Mouse (Mus musculus) stomach, embryonic 14.5 days (tissue): ENCODE measurements at regions not wholly inside any gene's neighbourhood (a gene's known extent, or its start where the extent isn't known, plus 50 kb on each side); places are given as distances from the start of the nearest gene placed in this dataset.

ENCODE experiments used
- ATAC-seq: fragments of 200-750 bp; cut with Nextera tagmentation; 2 replicates; pipeline ENCODE4 v1.8.0; 2017; ENCODE audit warnings: low read depth, moderate TSS enrichment; ENCODE audit not compliant: insufficient number of reproducible peaks, insufficient read depth, low FRiP score
- H3K27ac ChIP-seq: fragments of 300-500 bp; sonication (generic); 2 replicates; pipeline ENCODE4 v1.5.1; 2014; ENCODE audit warnings: mild to moderate bottlenecking, low read length, moderate library complexity, mixed read lengths
- H3K27me3 ChIP-seq: fragments of 300-500 bp; sonication (generic); 2 replicates; pipeline ENCODE4 v1.6.1; 2014; ENCODE audit warnings: low read length, control low read depth, mixed read lengths; ENCODE audit not compliant: control insufficient read depth, insufficient read depth
- H3K36me3 ChIP-seq: fragments of 300-500 bp; sonication (generic); 2 replicates; pipeline ENCODE4 v1.6.1; 2014; ENCODE audit warnings: mild to moderate bottlenecking, control low read depth, low read length, moderate library complexity, mixed read lengths; ENCODE audit not compliant: control insufficient read depth, insufficient read depth
- H3K4me1 ChIP-seq: fragments of 300-500 bp; sonication (generic); 2 replicates; pipeline ENCODE4 v1.6.1; 2014; ENCODE audit warnings: low read length, control low read depth, mixed read lengths; ENCODE audit not compliant: control insufficient read depth, insufficient read depth
- H3K4me2 ChIP-seq: fragments of 300-500 bp; sonication (generic); replicated peaks from 2 replicates; pipeline ENCODE4 v1.6.1; 2014; ENCODE audit warnings: low read depth, low read length, control low read depth
- H3K4me3 ChIP-seq: fragments of 300-500 bp; sonication (generic); 2 replicates; pipeline ENCODE4 v1.5.1; 2014; ENCODE audit warnings: low read depth, low read length, control low read depth
- H3K9ac ChIP-seq: fragments of 300-500 bp; sonication (generic); replicated peaks from 2 replicates; pipeline ENCODE4 v1.6.1; 2014; ENCODE audit warnings: low read depth, mild to moderate bottlenecking, control low read depth, low read length, moderate library complexity, mixed read lengths
- H3K9me3 ChIP-seq: fragments of 300-500 bp; sonication (generic); 2 replicates; pipeline ENCODE4 v1.6.1; 2016; ENCODE audit warnings: low read depth, low read length, control low read depth; ENCODE audit not compliant: control insufficient read depth
- WGBS: fragments of 180-500 bp; shearing (Covaris S2); extraction: QIAGEN DNeasy Blood & Tissue Kit; methylation state at CpG from one replicate; pipeline ENCODE4 v1.1.7; 2014; 5-methylcytosine and 5-hydroxymethylcytosine counted together

DNA sequence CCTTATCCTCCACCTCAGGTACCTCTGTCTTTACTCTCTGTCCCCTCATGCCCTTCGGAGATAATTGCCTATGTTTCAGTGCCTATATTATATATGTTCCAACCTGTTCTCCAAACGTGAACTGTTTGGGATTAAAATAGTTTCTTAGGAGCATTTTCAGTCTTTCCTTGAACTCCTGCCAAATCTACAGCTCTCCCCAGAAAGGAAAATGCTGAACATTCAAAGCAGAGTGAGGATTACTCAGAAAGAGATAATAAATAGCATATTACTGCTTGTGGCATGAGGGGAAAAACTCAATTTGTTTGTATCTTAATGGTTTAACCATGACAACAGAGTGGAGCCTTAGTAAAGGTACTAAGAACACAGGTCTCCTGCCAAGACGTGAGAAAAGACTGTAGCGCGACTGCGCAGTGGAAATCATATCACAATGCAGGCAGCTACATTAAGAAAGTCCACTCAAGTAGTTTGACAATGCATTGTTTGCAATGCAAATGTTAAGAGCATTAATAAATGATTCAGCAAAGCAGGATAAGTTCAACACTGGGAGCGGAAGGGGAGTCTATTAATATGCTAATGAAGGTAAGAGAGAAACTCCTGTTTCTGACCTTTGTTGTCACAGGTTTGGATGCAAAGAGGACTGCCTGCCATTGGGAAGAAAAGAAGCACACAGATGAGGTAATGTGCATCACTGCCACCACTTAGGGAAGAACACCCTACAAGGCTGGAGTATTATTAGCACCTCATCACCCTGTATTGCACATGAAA is 406.8 kb upstream of the Adamts9 start:
- no peak for ATAC-seq
- no peak overlapping the region for H3K4me3 ChIP-seq
- H3K9ac ChIP-seq: no peak overlapping the region
- H3K27ac ChIP-seq: no peak overlapping the region
- no peaks in the 10 kb centered on the region for H3K36me3 ChIP-seq
- 58% methylated on average over 7 of the region's 7 CpGs for WGBS
- H3K4me1 ChIP-seq: no peaks in the 10 kb centered on the region
- no peaks in the 10 kb centered on the region for H3K9me3 ChIP-seq
- H3K27me3 ChIP-seq: no peaks in the 10 kb centered on the region
- no peak overlapping the region for H3K4me2 ChIP-seq

- H3K27ac ChIP-seq: no peak overlapping the region
- H3K9ac ChIP-seq: no peak overlapping the region
- no peak for ATAC-seq
- no peak overlapping the region for H3K4me2 ChIP-seq
- H3K4me1 ChIP-seq: no peaks in the 10 kb centered on the region
- WGBS: 89% methylated on average over 3 of the region's 3 CpGs
- H3K4me3 ChIP-seq: no peak overlapping the region
- no peaks in the 10 kb centered on the region for H3K36me3 ChIP-seq
- H3K9me3 ChIP-seq: no peaks in the 10 kb centered on the region
- H3K27me3 ChIP-seq: no peaks in the 10 kb centered on the region
Measured at GRCm38 (mm10) chr6:93348141-93348540, 404.8 kb upstream of the Adamts9 start.

GRCm38 (mm10) chr6:93328683-93329082 is 385.4 kb upstream of the Adamts9 start:
- WGBS: 65% methylated on average over 2 of the region's 2 CpGs
- no peak overlapping the region for H3K4me2 ChIP-seq
- no peak overlapping the region for H3K4me3 ChIP-seq
- H3K4me1 ChIP-seq: no peaks in the 10 kb centered on the region
- no peaks in the 10 kb centered on the region for H3K36me3 ChIP-seq
- H3K9ac ChIP-seq: no peak overlapping the region
- ATAC-seq: no peak
- no peaks in the 10 kb centered on the region for H3K27me3 ChIP-seq
- H3K27ac ChIP-seq: no peak overlapping the region
- no peaks in the 10 kb centered on the region for H3K9me3 ChIP-seq

DNA sequence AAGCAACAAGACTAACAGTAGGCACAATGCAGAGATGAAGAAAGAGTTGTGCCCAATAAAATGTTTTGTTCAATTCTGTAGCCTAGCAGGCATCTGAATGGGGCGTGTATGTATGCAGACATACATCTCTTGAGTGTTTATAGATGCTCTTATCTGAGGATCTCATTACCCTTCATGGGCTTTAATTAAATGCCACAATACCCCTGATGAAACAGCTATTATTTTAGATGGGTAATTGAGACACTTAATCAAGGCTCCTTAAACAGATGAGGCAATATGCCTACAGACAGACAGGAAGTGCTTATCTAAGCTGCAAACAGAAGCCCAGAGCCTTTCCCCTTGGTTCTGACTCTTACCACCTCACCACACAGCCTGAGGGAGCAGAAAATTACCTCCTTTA is 384.6 kb upstream of the Adamts9 start:
- ATAC-seq: no peak
- WGBS: 74% methylated on average over 1 of the region's 1 CpGs
- Histone ChIP-seq H3K27ac (no peak overlapping the region), H3K9ac (no peak overlapping the region), H3K4me1 (no peaks in the 10 kb centered on the region), H3K4me2 (no peak overlapping the region), H3K9me3 (no peaks in the 10 kb centered on the region), H3K27me3 (no peaks in the 10 kb centered on the region), H3K36me3 (no peaks in the 10 kb centered on the region), H3K4me3 (no peak overlapping the region)

- no peaks in the 10 kb centered on the region for H3K9me3 ChIP-seq
- no peak overlapping the region for H3K4me2 ChIP-seq
- no peaks in the 10 kb centered on the region for H3K4me1 ChIP-seq
- ATAC-seq: no peak
- 59% methylated on average over 3 of the region's 3 CpGs for WGBS
- H3K9ac ChIP-seq: no peak overlapping the region
- H3K27me3 ChIP-seq: no peaks in the 10 kb centered on the region
- no peaks in the 10 kb centered on the region for H3K36me3 ChIP-seq
- no peak overlapping the region for H3K27ac ChIP-seq
- no peak overlapping the region for H3K4me3 ChIP-seq
Measured at GRCm38 (mm10) chr6:93323881-93324280, 380.6 kb upstream of the Adamts9 start.

- no peak overlapping the region for H3K9ac ChIP-seq
- WGBS: 59% methylated on average over 5 of the region's 5 CpGs
- no peak for ATAC-seq
- H3K4me2 ChIP-seq: no peak overlapping the region
- no peaks in the 10 kb centered on the region for H3K9me3 ChIP-seq
- H3K27ac ChIP-seq: no peak overlapping the region
- no peaks in the 10 kb centered on the region for H3K27me3 ChIP-seq
- H3K4me3 ChIP-seq: no peak overlapping the region
- H3K36me3 ChIP-seq: no peaks in the 10 kb centered on the region
- H3K4me1 ChIP-seq: no peaks in the 10 kb centered on the region
Measured at GRCm38 (mm10) chr6:93314625-93315024, 371.3 kb upstream of the Adamts9 start.

DNA sequence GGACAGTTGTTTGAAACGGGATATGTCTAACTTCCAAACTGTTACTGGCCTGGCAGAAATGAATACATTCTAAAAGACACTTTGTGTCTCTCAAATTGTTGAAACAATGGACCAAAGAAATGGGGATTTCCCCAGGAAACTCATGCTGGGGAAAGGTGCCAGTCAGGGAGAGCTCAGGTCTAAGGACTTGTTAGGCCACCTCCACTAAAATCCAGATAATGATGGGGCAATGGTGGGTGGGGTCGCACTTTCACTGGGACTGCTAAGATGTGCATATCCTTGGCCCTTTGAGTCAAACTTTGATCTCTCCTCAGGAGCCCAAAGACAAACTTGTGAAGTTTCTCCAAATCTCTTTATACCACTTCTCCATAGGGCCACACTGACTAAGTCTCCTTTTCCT is 361.9 kb upstream of the Adamts9 start:
- H3K4me2 ChIP-seq: no peak overlapping the region
- no peak overlapping the region for H3K4me3 ChIP-seq
- 69% methylated on average over 2 of the region's 2 CpGs for WGBS
- no peaks in the 10 kb centered on the region for H3K9me3 ChIP-seq
- no peak for ATAC-seq
- H3K36me3 ChIP-seq: no peaks in the 10 kb centered on the region
- H3K9ac ChIP-seq: no peak overlapping the region
- H3K4me1 ChIP-seq: no peaks in the 10 kb centered on the region
- no peak overlapping the region for H3K27ac ChIP-seq
- H3K27me3 ChIP-seq: no peaks in the 10 kb centered on the region

GRCm38 (mm10) chr6:93297975-93298374 is 354.7 kb upstream of the Adamts9 start:
- no peak overlapping the region for H3K4me2 ChIP-seq
- ATAC-seq: no peak
- H3K9ac ChIP-seq: no peak overlapping the region
- H3K27ac ChIP-seq: no peak overlapping the region
- H3K4me1 ChIP-seq: peaks cover 7% of the 10 kb centered on the region; the same call in 1 of the 2 replicates
- H3K36me3 ChIP-seq: no peaks in the 10 kb centered on the region
- no peak overlapping the region for H3K4me3 ChIP-seq
- no peaks in the 10 kb centered on the region for H3K9me3 ChIP-seq
- WGBS: 7% methylated on average over 6 of the region's 6 CpGs
- no peaks in the 10 kb centered on the region for H3K27me3 ChIP-seq

- WGBS: 90% methylated on average over 1 of the region's 1 CpGs
- no peaks in the 10 kb centered on the region for H3K9me3 ChIP-seq
- ATAC-seq: no peak
- no peak overlapping the region for H3K4me3 ChIP-seq
- H3K36me3 ChIP-seq: no peaks in the 10 kb centered on the region
- H3K4me1 ChIP-seq: no peaks in the 10 kb centered on the region
- H3K27ac ChIP-seq: no peak overlapping the region
- H3K27me3 ChIP-seq: no peaks in the 10 kb centered on the region
- no peak overlapping the region for H3K4me2 ChIP-seq
- H3K9ac ChIP-seq: no peak overlapping the region
Measured at GRCm38 (mm10) chr6:93291711-93292110, 348.4 kb upstream of the Adamts9 start.
